ENCODE assay signal across 11 mouse cellular contexts in the genomic region with DNA sequence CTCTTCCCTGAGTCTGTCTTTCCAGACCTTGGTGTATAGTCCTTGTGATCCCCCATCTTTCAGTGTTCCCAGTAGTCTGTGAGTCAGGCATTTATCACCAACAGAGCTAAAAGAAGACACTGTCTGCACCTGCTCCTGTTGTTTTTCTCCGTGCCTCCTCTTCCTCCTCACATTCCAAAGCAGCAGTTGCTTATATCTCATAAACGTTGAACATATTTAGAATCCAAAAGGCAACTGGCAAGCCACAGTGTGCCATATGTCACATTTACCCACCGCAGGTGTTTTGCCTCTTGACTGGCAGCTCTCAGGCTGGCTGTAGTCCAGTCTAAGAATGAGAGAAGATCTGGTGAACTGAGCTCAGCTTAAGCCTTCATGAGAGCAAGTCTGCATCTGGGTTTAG.
DNase-seq lines count a peak whose midpoint lies in the region.
"Had no signal": no experiment of that assay in that cellular context is flagged by ENCODE, and none has a peak within 500 bp of the region (broad histone marks: within the 10 kb centered on the region; RNA-seq: fewer than 3 reads in every experiment).

No protein-coding gene starts in this region.

- DNase-seq in right cerebral cortex, adult 18-20 months = peak; percentile 52
- no peak for DNase-seq in right cerebral cortex, postnatal 4 days
- DNase-seq in cerebellum, postnatal 25 days = peak; percentile 63 to 72
- peak; percentile 27 to 35 for DNase-seq in left cerebral cortex, adult 18-20 months (ENCODE audit: low spot score in 2 of 2)
- DNase-seq in MN1 (ENCODE audit: low spot score) = no peak
- DNase-seq in spleen, adult 18-20 months = no peak
- no peak for DNase-seq in lung, postnatal 4 days
- DNase-seq: adrenal gland, postnatal 25 days; gastrocnemius, postnatal 25 days; lung, adult 2 months; thymus, postnatal 4 days had no signal

Comparison
In these comparisons a context has a peak if more than half of its experiments do, and no peak if none do; other contexts are left out.
1. DNase-seq: peak in right cerebral cortex, adult 18-20 months (single experiment), cerebellum, postnatal 25 days (2 of 2) and left cerebral cortex, adult 18-20 months (2 of 2); none in right cerebral cortex, postnatal 4 days (single experiment), MN1 (single experiment), spleen, adult 18-20 months (0 of 2) and lung, postnatal 4 days (0 of 2).